Mouse (Mus musculus) liver, embryonic 14.5 days (tissue): ENCODE results near the gene Pla2g4e.

Experiments
- CTCF ChIP-seq: IDR thresholded peaks from 2 replicates; pipeline ENCODE4 v1.5.1; 2016; ENCODE audit warnings: antibody characterized with exemption, low read depth, control low read depth
- EP300 ChIP-seq: IDR thresholded peaks from 2 replicates; pipeline ENCODE4 v1.6.1; 2016; ENCODE audit warnings: antibody characterized with exemption, low read depth

GRCm38 (mm10) chr2:120139091-120139490 is 106.0 kb downstream of the Pla2g4e start:
- TF ChIP-seq EP300 (no peak), CTCF (no peak)
